Mouse (Mus musculus) kidney, embryonic 16.5 days (tissue): ENCODE measurements around the gene Gm12185. TPM values are rescaled to one million over a fixed set of nuclear protein-coding genes. Genes with fewer than 3 reads are reported as not detected.
A peak's percentile ranks its signal among the peaks of the same experiment; 100 is the strongest.

ENCODE experiments used
- ATAC-seq: fragments of 200-750 bp; cut with Nextera tagmentation; 2 replicates; pipeline ENCODE4 v1.8.0; 2017; ENCODE audit warnings: moderate TSS enrichment; ENCODE audit not compliant: low FRiP score, low TSS enrichment
- H3K27ac ChIP-seq: fragments of 300-500 bp; sonication (generic); 2 replicates; pipeline ENCODE4 v1.5.1; 2014; ENCODE audit warnings: low read length
- H3K27me3 ChIP-seq: fragments of 300-500 bp; sonication (generic); 2 replicates; pipeline ENCODE4 v1.6.1; 2014; ENCODE audit warnings: low read length, control low read depth, mixed read lengths; ENCODE audit not compliant: insufficient read depth
- H3K36me3 ChIP-seq: fragments of 300-500 bp; sonication (generic); 2 replicates; pipeline ENCODE4 v1.6.1; 2014; ENCODE audit warnings: low read length, control low read depth, mixed read lengths; ENCODE audit not compliant: insufficient read depth
- H3K4me1 ChIP-seq: fragments of 300-500 bp; sonication (generic); 2 replicates; pipeline ENCODE4 v1.6.1; 2014; ENCODE audit warnings: low read length, control low read depth, mixed read lengths; ENCODE audit not compliant: insufficient read depth
- H3K4me2 ChIP-seq: fragments of 300-500 bp; sonication (generic); replicated peaks from 2 replicates; pipeline ENCODE4 v1.6.1; 2014; ENCODE audit warnings: low read depth, low read length
- H3K4me3 ChIP-seq: fragments of 300-500 bp; sonication (generic); 2 replicates; pipeline ENCODE4 v1.5.1; 2014; ENCODE audit warnings: mild to moderate bottlenecking, low read length
- H3K9ac ChIP-seq: fragments of 300-500 bp; sonication (generic); replicated peaks from 2 replicates; pipeline ENCODE4 v1.6.1; 2014; ENCODE audit warnings: low read length
- H3K9me3 ChIP-seq: fragments of 300-500 bp; sonication (generic); 2 replicates; pipeline ENCODE4 v1.6.1; 2016; ENCODE audit warnings: low read length, control low read depth
- WGBS: fragments of 180-500 bp; shearing (Covaris S2); extraction: QIAGEN DNeasy Blood & Tissue Kit; methylation state at CpG from one replicate; pipeline ENCODE4 v1.1.7; 2014; 5-methylcytosine and 5-hydroxymethylcytosine counted together
- polyA plus RNA-seq: library from polyadenylated mRNA; unstranded; fragments of >200 nt; fragmentation: Nextera tagmentation; extraction: Ambion mirVana; gene quantifications from 2 replicates; pipeline ENCODE4 v1.2.1, GENCODE M21; 2015

Gene Gm12185
- polyA plus RNA-seq, 1 experiment from 2014 or later, result not detected

DNA sequence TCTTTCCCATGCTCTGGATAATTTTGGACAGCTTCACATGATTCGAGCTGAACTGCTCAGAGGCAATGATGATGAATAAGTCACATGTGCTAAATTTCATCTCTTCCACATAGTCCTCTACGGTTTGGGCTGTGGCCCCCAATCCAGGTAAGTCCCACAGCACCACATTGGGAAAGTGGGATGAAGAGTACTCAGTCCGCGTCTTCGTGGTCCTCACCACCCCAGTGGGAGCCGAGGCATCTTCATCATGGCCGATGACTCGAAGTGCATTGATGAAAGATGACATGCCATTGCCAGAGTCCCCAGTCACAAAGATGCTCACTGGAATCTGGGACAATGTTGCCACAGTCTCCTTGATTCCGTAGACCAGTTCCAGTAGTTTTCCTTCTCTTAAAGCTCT, 125.5 kb downstream of the Gm12185 start:
- no peak for ATAC-seq
- 96% methylated on average over 9 of the region's 9 CpGs for WGBS

DNA sequence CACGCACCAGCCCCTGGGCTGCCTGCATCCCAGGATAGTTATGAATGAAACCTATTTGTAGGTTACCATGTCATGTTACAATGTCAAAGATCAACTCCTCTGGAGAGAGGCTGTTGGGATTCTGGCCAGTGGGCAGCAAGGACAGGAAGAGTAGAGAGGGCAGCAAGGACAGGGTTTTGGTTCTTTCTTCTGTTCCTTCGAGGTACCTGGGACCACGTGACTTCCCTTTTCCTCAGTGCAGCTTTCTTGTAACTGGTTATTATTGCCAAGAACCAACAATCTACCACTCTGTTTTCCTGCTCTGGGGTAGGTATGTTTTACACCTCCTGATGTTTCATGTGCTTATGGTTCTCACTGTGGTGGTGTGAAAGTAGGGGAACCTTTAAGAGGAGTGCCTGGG, 128.2 kb downstream of the Gm12185 start:
- Histone ChIP-seq H3K4me1 (peaks cover 2% of the 10 kb centered on the region), H3K27ac (no peak overlapping the region), H3K4me3 (no peak overlapping the region), H3K36me3 (peaks cover 21% of the 10 kb centered on the region), H3K9me3 (no peaks in the 10 kb centered on the region), H3K27me3 (no peaks in the 10 kb centered on the region), H3K9ac (no peak overlapping the region), H3K4me2 (no peak overlapping the region)
- 84% methylated on average over 3 of the region's 3 CpGs for WGBS
- no peak for ATAC-seq

More for the DNA sequence above, 125.5 kb downstream of the Gm12185 start:
- H3K27me3 ChIP-seq, result no peaks in the 10 kb centered on the region
- H3K4me2 ChIP-seq, result no peak overlapping the region
- peaks cover 21% of the 10 kb centered on the region for H3K36me3 ChIP-seq
- H3K9ac ChIP-seq, result no peak overlapping the region
- no peaks in the 10 kb centered on the region for H3K9me3 ChIP-seq
- no peak overlapping the region for H3K4me3 ChIP-seq
- H3K27ac ChIP-seq, result no peak overlapping the region
- peaks cover 17% of the 10 kb centered on the region; the same call in 1 of the 2 replicates for H3K4me1 ChIP-seq

DNA sequence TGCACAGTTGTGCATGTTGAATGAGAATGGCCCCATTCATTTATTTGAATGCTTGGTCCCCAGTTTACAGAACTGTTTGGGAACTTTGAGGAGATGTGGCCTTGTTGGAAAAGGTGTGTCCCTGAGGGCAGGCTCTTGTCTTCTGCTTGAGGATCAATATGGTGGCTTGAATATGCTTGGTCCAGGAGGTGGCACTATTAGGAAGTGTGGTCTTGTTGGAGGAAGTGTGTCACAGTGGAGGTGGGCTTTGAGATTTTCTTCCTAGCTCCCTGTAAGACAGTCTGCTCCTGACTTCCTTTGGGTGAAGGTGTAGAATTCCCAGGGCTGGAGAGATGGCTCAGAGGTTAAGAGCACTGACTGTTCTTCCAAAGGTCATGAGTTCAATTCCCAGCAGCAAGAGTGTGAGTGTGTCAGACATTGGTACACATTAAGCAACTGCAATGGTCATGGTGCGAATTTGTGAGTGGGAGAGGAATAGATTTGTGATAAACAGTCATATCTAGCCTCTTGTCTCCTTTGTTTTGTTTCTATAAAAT, 129.2 kb downstream of the Gm12185 start:
- Histone ChIP-seq H3K4me3 (no peak overlapping the region), H3K36me3 (peaks cover 21% of the 10 kb centered on the region), H3K4me1 (peaks cover 11% of the 10 kb centered on the region), H3K9me3 (no peaks in the 10 kb centered on the region), H3K27me3 (no peaks in the 10 kb centered on the region), H3K4me2 (no peak overlapping the region), H3K9ac (no peak overlapping the region), H3K27ac (no peak overlapping the region)
- 90% methylated on average over 1 of the region's 1 CpGs for WGBS
- no peak for ATAC-seq

DNA sequence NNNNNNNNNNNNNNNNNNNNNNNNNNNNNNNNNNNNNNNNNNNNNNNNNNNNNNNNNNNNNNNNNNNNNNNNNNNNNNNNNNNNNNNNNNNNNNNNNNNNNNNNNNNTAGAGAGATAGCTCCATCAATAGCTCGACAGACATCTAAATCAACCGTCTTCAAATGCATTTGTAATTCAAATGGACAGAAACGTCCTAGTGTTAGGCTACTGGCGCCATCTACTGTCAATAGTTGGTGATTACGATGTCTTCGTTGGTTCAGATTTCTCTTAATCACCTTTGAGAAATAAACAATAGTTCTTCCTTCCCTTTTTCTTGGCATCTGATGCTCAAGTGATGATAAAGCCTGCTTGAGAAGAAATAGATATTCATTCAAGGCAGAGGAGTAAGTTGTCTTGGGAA, 133.0 kb downstream of the Gm12185 start:
- H3K4me3 ChIP-seq, result peak overlapping the region; percentile 69
- ATAC-seq, result no peak
- peak overlapping the region; percentile 74 for H3K4me2 ChIP-seq
- no peaks in the 10 kb centered on the region for H3K27me3 ChIP-seq
- H3K9me3 ChIP-seq, result no peaks in the 10 kb centered on the region
- no peak overlapping the region for H3K9ac ChIP-seq
- H3K27ac ChIP-seq, result no peak overlapping the region
- WGBS, result under 1% methylated on average over 6 of the region's 6 CpGs
- no peaks in the 10 kb centered on the region for H3K36me3 ChIP-seq
- peaks cover 29% of the 10 kb centered on the region for H3K4me1 ChIP-seq

Other genes starting within 250 kb of the Gm12185 start
- gene Rack1, start 191.9 kb downstream of the Gm12185 start, polyA plus RNA-seq, result 712 and 779 TPM in 2 replicates
- gene Trim41, start 174.9 kb downstream of the Gm12185 start, polyA plus RNA-seq, result 7.1 and 7.2 TPM in 2 replicates
- 4.4 and 4.8 TPM in 2 replicates for gene Trim7, start 166.1 kb downstream of the Gm12185 start, polyA plus RNA-seq
- 0.86 and 1.2 TPM in 2 replicates for gene Gm12184, start 165.6 kb downstream of the Gm12185 start, polyA plus RNA-seq
- 17.0 and 18.3 TPM in 2 replicates for gene Irgm1, start 120.5 kb downstream of the Gm12185 start, polyA plus RNA-seq
- gene Gm5431, start 90.0 kb downstream of the Gm12185 start, polyA plus RNA-seq, result 0.09 and 0.21 TPM in 2 replicates
- 3.8 and 6.9 TPM in 2 replicates for gene Psme2b, start 46.0 kb downstream of the Gm12185 start, polyA plus RNA-seq
- 0.08 TPM in 1 of 2 replicates, not detected in the other for gene Olfr56, start 13.3 kb downstream of the Gm12185 start, polyA plus RNA-seq
- gene 9930111J21Rik1, start 12.8 kb downstream of the Gm12185 start, polyA plus RNA-seq, result 0.54 and 0.76 TPM in 2 replicates
- gene Tgtp1, start 1.9 kb upstream of the Gm12185 start, polyA plus RNA-seq, result 0.49 and 0.50 TPM in 2 replicates
- gene 9930111J21Rik2, start 59.0 kb upstream of the Gm12185 start, polyA plus RNA-seq, result 0.60 and 0.98 TPM in 2 replicates
- gene Tgtp2, start 72.0 kb upstream of the Gm12185 start, polyA plus RNA-seq, result 0.24 and 0.42 TPM in 2 replicates
- 2.1 and 2.6 TPM in 2 replicates for gene Ifi47, start 84.4 kb upstream of the Gm12185 start, polyA plus RNA-seq
- 0.12 TPM in 1 of 2 replicates, not detected in the other for gene Olfr1396, start 122.6 kb upstream of the Gm12185 start, polyA plus RNA-seq
- gene Olfr1395, start 150.0 kb upstream of the Gm12185 start, polyA plus RNA-seq, result not detected in 2 replicates
- gene Olfr1394, start 162.2 kb upstream of the Gm12185 start, polyA plus RNA-seq, result not detected in 2 replicates
- 4.4 and 4.6 TPM in 2 replicates for gene Btnl9, start 194.9 kb upstream of the Gm12185 start, polyA plus RNA-seq
- 45.6 and 46.3 TPM in 2 replicates for gene Zfp62, start 211.1 kb upstream of the Gm12185 start, polyA plus RNA-seq